Mouse (Mus musculus) heart, postnatal 25 days (tissue): ENCODE results near the gene Otog. TPM values are rescaled to one million over a fixed set of nuclear protein-coding genes. Genes with fewer than 3 reads are reported as not detected.

Experiments
- DNase-seq: peaks from one replicate; pipeline ENCODE4 v3.0.0; 2022; ENCODE audit warnings: low spot score
- intact Hi-C: fragments of 180-260 bp; cut with DNase I; formaldehyde crosslinking; loops from one replicate; pipeline ENCODE4 v1.15.1; 2025
- total RNA-seq, 2 experiments: library from RNA; stranded (reverse); gene quantifications; 2 replicates each; pipeline ENCODE4 v1.2.3; 2021

Otog gene
- total RNA-seq, 2 experiments from 2014 or later, result not detected

GRCm38 (mm10) chr7:46350119-46350702, 109.4 kb downstream of the Otog start:
- intact Hi-C loops, result no loop called here

GRCm38 (mm10) chr7:46352748-46353147, 112.0 kb downstream of the Otog start:
- intact Hi-C loops, result no loop called here
- DNase-seq, result no peak

More at GRCm38 (mm10) chr7:46350119-46350702, 109.4 kb downstream of the Otog start:
- DNase-seq, result no peak

- intact Hi-C loops, result no loop called here
- DNase-seq, result no peak
These were observed 112.4 kb downstream of the Otog start for GRCm38 (mm10) chr7:46353216-46353615.

- no peak for DNase-seq
These were observed 113.1 kb downstream of the Otog start for GRCm38 (mm10) chr7:46353875-46354274.

More at GRCm38 (mm10) chr7:46353875-46354274, 113.1 kb downstream of the Otog start:
- intact Hi-C loops, result no loop called here

Other genes starting within 250 kb of the Otog start
- gene Abcc6, start 210.7 kb upstream of the Otog start, total RNA-seq, result not detected
- gene Nomo1, start 207.3 kb upstream of the Otog start, total RNA-seq, result 10 to 100 TPM; 77.4 to 78.0 TPM
- 10 to 100 TPM; 84.5 to 97.5 TPM for gene Kcnj11, start 140.2 kb upstream of the Otog start, total RNA-seq
- 10 to 100 TPM; 52.4 to 54.4 TPM for gene Abcc8, start 61.0 kb upstream of the Otog start, total RNA-seq
- gene Ush1c, start 2.5 kb upstream of the Otog start, total RNA-seq, result 1 to 10 TPM; 7.4 to 8.6 TPM
- not detected for gene Myod1, start 135.5 kb downstream of the Otog start, total RNA-seq
- under 1 TPM; 0.03 to 0.05 TPM for gene Kcnc1, start 155.5 kb downstream of the Otog start, total RNA-seq